Mouse (Mus musculus): ENCODE results near the gene Abhd4. TPM values are rescaled to one million over a fixed set of nuclear protein-coding genes. Genes with fewer than 3 reads are reported as not detected.
"Not testable (repeated sequence)": the region's sequence is repeated elsewhere in the genome, so short reads cannot be mapped to it uniquely, and the experiment has no call there.

Abhd4 gene
- total RNA-seq, 2 experiments from 2014 or later = 463 to 735 TPM

GRCm38 (mm10) chr14:54221641-54222040 is 32.3 kb upstream of the Abhd4 start:
- no peak for DNase-seq (ENCODE audit: low spot score in 2 of 2)

GRCm38 (mm10) chr14:54222289-54222727 is 31.7 kb upstream of the Abhd4 start:
- DNase-seq (ENCODE audit: low spot score in 2 of 2) = no peak

- DNase-seq (ENCODE audit: low spot score in 2 of 2) = no peak
Measured at GRCm38 (mm10) chr14:54223315-54224063, 30.5 kb upstream of the Abhd4 start.

DNA sequence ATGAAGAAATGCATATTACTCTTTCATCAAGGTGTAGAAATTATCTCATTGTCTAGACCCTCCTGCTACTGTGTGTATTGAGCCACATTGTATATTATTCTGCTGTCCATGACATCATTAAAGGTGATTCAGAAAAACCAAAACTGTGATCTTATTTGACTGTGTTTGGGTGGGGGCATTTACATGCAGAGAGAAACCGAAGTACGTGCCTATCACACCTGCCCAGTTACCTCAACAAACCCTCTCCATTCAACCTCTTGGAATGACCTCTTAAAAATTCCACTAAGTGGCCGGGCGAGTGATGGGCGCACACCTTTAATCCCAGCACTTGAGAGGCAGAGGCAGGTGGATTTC is 29.9 kb upstream of the Abhd4 start:
- DNase-seq (ENCODE audit: low spot score in 2 of 2) = no peak

- no peak for DNase-seq (ENCODE audit: low spot score in 2 of 2)
Measured at GRCm38 (mm10) chr14:54224484-54225467, 29.2 kb upstream of the Abhd4 start.

DNA sequence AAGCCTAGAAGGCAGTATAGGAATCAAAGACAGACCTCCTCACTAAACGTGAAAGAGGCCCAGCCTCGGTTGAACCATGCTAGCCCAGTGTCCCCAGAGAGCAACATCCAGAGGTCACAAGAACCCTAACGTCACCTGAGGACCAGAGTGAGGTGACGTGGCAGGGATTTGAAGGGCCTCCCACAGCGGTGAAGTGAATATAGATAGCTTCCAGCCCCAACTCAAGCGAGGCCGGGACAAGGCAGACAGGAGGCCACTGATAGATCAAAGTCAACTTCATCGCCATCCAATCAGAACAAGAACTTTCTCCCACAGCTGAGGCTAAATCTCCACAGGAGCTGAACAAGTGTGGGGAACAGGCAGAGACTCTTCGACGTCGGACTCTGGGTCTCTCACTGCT is 28.3 kb upstream of the Abhd4 start:
- DNase-seq (ENCODE audit: low spot score in 2 of 2) = no peak

DNA sequence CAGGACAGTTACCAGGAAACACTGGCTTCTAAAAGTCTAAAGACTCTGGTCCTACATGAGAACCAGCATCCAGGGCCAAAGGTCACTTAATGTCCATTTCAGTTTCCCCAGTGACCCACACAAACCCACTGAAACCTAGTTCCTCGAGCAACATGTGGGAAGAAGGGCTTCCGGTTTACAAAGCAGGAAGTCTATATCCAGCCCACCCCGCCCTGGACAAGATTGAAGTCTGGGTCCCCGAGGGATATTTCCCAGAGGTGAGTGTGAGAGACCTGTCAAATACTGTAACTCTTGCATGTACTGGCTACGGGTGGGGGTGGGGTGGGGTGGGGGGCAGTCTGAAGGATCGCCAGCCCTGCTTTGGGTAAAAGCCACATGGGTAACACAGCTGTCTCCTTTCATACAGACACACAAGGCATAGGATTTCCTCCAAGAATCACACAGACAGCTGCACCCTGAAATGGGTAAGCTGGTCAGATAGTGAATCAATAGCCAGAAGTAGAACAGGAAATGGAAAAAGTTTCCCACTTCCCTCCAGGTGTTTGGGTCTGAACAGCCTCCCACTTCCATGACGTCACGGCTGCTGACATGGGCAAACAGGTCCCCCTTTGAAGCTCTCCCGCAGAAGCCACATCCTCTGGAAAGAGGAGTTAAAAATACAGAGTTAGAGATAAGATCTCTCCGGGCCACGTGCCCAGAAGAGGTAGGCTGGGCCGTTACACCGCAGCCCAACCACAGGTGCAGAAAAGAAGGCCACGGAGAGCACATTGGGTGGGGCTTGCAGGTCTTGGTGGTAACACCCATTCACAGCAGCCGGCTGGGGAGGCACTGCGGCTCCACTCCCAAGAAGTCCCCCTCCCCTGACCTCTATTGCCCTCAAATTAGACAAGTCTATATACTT is 26.8 kb upstream of the Abhd4 start:
- DNase-seq (ENCODE audit: low spot score in 2 of 2) = no peak

DNA sequence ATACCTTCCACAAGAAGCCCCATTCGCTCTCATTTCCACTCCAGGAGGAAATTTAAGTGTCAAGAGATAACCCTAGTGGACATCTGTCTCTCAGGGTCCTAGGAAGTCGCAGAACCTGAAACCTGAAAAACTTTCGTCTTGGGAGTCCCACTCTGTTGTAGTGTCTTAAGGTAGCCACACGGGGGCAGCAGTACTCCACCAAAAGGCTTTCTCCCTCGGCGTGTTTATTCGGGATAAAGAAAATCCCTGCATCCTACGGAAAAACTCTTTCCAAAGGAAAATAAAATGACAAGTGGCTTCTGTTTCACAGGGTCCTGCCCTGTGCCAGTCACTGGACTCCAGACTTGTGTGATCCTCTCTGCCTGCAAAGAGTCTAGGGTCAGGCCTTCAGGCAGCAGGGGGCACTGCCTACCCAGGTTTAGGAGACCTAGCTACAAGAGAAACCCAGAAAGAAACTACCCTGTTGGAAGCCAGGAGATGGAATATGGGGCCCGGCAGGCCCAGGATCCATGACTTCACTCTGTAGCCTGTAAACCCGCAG is 26.0 kb upstream of the Abhd4 start:
- peak; percentile 71 to 77 for DNase-seq (ENCODE audit: low spot score in 2 of 2)

GRCm38 (mm10) chr14:54228501-54228900 is 25.5 kb upstream of the Abhd4 start:
- no peak for DNase-seq (ENCODE audit: low spot score in 2 of 2)

GRCm38 (mm10) chr14:54228933-54229713 is 24.9 kb upstream of the Abhd4 start:
- DNase-seq (ENCODE audit: low spot score in 2 of 2) = no peak

GRCm38 (mm10) chr14:54229849-54230248 is 24.1 kb upstream of the Abhd4 start:
- DNase-seq (ENCODE audit: low spot score in 2 of 2) = not testable (repeated sequence)

GRCm38 (mm10) chr14:54230638-54231150 is 23.3 kb upstream of the Abhd4 start:
- no peak for DNase-seq (ENCODE audit: low spot score in 2 of 2)

GRCm38 (mm10) chr14:54231176-54231956 is 22.6 kb upstream of the Abhd4 start:
- DNase-seq (ENCODE audit: low spot score in 2 of 2) = no peak

GRCm38 (mm10) chr14:54232143-54232542 is 21.8 kb upstream of the Abhd4 start:
- DNase-seq (ENCODE audit: low spot score in 2 of 2) = no peak

GRCm38 (mm10) chr14:54232811-54233558 is 21.0 kb upstream of the Abhd4 start:
- DNase-seq (ENCODE audit: low spot score in 2 of 2) = no peak

GRCm38 (mm10) chr14:54233559-54234143 is 20.3 kb upstream of the Abhd4 start:
- DNase-seq (ENCODE audit: low spot score in 2 of 2) = no peak

- no peak for DNase-seq (ENCODE audit: low spot score in 2 of 2)
Measured at GRCm38 (mm10) chr14:54234231-54235040, 19.6 kb upstream of the Abhd4 start.

All from adrenal gland, adult 18-20 months (tissue).